Mouse (Mus musculus) fat pad, adult 2 months (tissue): Measurements from ENCODE around the gene Atg101.

Experiments used
- DNase-seq: peaks from one replicate; pipeline ENCODE4 v3.0.0-alpha.2; 2011; ENCODE audit warnings: low read depth, low spot score; ENCODE audit errors: extremely low read depth

Atg101 gene

DNA sequence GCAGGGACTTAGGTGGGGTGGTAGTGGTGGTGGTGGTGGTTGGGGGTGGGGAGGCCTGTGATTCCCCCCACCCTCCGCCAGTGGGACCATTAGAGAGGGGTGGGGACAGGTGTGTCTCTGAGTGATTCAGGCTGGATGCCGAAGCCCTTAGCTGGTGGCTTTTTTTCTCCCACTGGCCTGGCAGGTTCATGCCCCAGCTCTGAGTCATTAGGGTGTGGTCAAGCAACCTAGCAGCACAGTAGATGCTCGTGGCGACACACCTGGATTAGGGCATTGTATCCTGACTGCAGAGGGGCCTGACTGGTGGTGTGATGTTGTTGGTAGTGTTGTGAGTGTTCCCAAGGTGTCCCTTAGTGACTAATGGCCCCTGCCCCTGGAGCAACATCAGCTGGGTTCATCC is 47.0 kb downstream of the Atg101 start:
- DNase-seq: no peak

GRCm38 (mm10) chr15:101332370-101332769 is 48.3 kb downstream of the Atg101 start:
- DNase-seq: no peak

- DNase-seq: no peak
Observed at GRCm38 (mm10) chr15:101333165-101333564, 49.1 kb downstream of the Atg101 start.

DNA sequence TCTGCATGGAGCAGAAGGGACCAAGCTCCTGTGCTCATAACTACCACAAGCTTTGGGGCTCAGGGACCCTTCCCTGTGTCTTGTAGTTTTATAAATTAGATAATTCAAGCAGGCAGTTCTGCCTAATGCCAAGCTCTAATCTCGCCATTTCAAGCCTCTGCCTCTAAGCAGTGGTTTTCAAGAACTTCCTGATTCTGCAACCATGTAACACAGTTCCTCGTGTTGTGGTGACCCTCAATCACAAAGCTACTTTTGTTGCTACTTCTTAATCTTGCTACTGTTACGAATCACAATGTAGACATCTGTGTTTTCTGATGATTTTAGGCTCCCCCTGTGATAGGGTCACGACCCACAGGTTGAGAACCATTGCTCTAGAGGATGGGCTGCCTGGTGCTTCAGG is 49.6 kb downstream of the Atg101 start:
- no peak for DNase-seq

- DNase-seq: no peak
Observed at GRCm38 (mm10) chr15:101336474-101337174, 52.6 kb downstream of the Atg101 start.

DNA sequence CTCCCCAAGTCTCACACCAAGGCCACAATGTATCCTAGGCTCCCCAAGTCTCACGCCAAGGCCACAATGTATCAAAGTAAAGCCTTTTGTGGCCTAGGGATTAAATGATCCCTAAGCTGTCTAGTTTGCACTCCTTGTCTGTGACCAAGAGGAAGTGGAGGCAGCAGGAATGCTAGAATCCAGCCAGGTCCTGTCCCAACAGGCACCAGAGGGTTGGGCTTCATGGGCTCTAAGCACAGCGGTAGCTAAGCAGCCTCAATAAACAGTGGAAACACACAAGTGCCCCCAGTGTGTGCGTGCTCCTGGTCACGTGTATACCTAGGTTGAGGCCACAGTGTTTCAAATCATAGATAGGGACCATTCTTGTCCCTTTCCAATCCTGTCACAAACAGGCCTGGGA is 54.3 kb downstream of the Atg101 start:
- no peak for DNase-seq

DNA sequence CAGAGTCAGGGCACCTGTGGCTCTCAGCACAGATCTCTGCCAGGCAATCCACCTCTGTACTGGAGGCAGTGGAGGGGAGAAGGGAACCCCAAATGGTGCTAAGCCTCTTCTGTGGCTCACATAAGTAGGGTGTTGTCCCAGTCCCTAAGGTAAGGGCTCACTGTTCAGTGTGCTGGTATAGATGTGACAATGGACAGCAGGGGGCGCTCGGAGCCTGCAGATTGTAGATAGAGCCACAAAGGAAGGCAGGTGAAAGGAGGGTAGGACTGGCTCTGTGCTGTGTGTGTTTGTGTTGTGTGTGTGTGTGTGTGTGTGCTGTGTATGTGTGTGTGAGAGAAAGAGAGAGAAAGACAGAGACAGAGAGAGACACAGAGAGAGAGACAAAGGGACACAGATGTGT is 55.5 kb downstream of the Atg101 start:
- no peak for DNase-seq
